In the genomic region with DNA sequence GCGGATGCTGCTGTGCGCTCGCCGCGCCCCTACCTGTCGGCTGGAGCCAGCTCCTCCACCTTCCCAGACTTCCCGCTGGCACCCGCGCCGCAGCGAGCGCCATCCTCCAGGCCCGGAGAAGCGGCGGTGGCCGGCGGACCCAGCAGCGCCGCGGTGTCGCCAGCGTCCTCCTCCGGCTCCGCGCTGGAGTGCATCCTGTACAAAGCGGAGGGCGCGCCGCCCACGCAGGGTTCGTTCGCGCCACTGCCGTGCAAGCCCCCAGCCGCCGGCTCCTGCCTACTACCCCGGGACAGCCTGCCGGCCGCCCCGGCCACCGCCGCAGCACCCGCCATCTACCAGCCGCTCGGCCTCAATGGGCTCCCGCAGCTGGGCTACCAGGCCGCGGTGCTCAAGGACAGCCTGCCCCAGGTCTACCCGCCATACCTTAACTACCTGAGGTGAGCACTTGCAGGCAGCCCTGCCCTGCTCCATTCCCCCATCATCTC, we compare ENCODE assay signal across 8 mouse cellular contexts. TPM values are rescaled to one million over a fixed set of nuclear protein-coding genes. Genes with fewer than 3 reads are reported as not detected.
DNase-seq lines count a peak whose midpoint lies in the region; ATAC-seq and TF ChIP-seq lines count a peak whose summit lies in the region.

No protein-coding gene starts in this region.

- under 1% methylated on average over 47 of the region's 49 CpGs for WGBS in hindbrain, embryonic 14.5 days

- peak; percentile 88 for ATAC-seq in hindbrain, embryonic 14.5 days (ENCODE audit: low FRiP score)
- ATAC-seq in erythroid progenitor cell, adult 5-6 weeks (replicated peaks; ENCODE audit: low FRiP score, poor library complexity, severe bottlenecking): no peak

- H3K9me3 ChIP-seq in hindbrain, embryonic 14.5 days (ENCODE audit: control insufficient read depth, low read length): no peaks in the 10 kb centered on the region

- TF ChIP-seq CTCF in embryonic fibroblast, embryonic 13.5 days (IDR thresholded peaks at IDR 0.05; ENCODE audit: borderline replicate concordance, insufficient read depth, low read length): no peak

- peaks cover 32% of the 10 kb centered on the region for H3K27me3 ChIP-seq in hindbrain, embryonic 14.5 days (ENCODE audit: control insufficient read depth, insufficient read depth, low read length)

- no peak overlapping the region for H3K27ac ChIP-seq in embryonic fibroblast, embryonic 13.5 days (ENCODE audit: insufficient read depth, low read length)
- peak overlapping the region; percentile 52 for H3K27ac ChIP-seq in hindbrain, embryonic 14.5 days

- no peak for TF ChIP-seq POLR2A in embryonic fibroblast, embryonic 13.5 days (IDR thresholded peaks at IDR 0.05; ENCODE audit: low read depth, low read length)

- no peaks in the 10 kb centered on the region for H3K36me3 ChIP-seq in hindbrain, embryonic 14.5 days (replicated peaks; ENCODE audit: control insufficient read depth, insufficient read depth)

- peak overlapping the region; percentile 82 for H3K4me2 ChIP-seq in hindbrain, embryonic 14.5 days (replicated peaks)

- H3K4me1 ChIP-seq in embryonic fibroblast, embryonic 13.5 days (ENCODE audit: control insufficient read depth, insufficient read depth, low read length): no peaks in the 10 kb centered on the region
- H3K4me1 ChIP-seq in hindbrain, embryonic 14.5 days (replicated peaks; ENCODE audit: control insufficient read depth, insufficient read depth, low read length): peaks cover 25% of the 10 kb centered on the region; the same call in 1 of the 2 replicates

- peak; percentile 44 for DNase-seq in ES-CJ7 (ENCODE audit: low read depth, low spot score)
- DNase-seq in adrenal gland, postnatal 36 days: peak; percentile 22 to 25
- peak; percentile 65 for DNase-seq in hindbrain, embryonic 14.5 days (ENCODE audit: low spot score)
- peak; percentile 57 for DNase-seq in left cerebral cortex, adult 8-10 months (ENCODE audit: low spot score in 2 of 2)
- DNase-seq in lung, postnatal 36 days: peak; percentile 5
- peak; percentile 73 for DNase-seq in right cerebral cortex, postnatal 14 days

- H3K9ac ChIP-seq in hindbrain, embryonic 14.5 days: peak overlapping the region; percentile 82

- H3K4me3 ChIP-seq in embryonic fibroblast, embryonic 13.5 days (ENCODE audit: insufficient read depth, low read length): peak overlapping the region; percentile 29
- H3K4me3 ChIP-seq in hindbrain, embryonic 14.5 days (replicated peaks; ENCODE audit: low read length): peak overlapping the region; percentile 57

RNA-seq across cellular contexts. Expression of gene Pgr, which starts 2.1 kb away (rescaled TPM):
- under 1 TPM; 0.07 to 0.13 TPM for total RNA-seq in adrenal gland, postnatal 36 days (2021)
- polyA plus RNA-seq in embryonic fibroblast, embryonic 13.5 days (2011; ENCODE audit: insufficient read length, low read depth, missing spikeins): 0.28 and 0.46 TPM in 2 replicates
- polyA plus RNA-seq in hindbrain, embryonic 14.5 days (2014; fragmentation: Nextera tagmentation; extraction: Ambion mirVana): 2.6 and 3.0 TPM in 2 replicates
- total RNA-seq in left cerebral cortex, adult 8-10 months (2022): 10 to 100 TPM; 17.4 to 21.8 (median 19.6) TPM
- not detected in 2 replicates for total RNA-seq in erythroid progenitor cell, adult 5-6 weeks (2015; ENCODE audit: low replicate concordance)
- not detected in 2 replicates for total RNA-seq in erythroid progenitor cell, adult 5-6 weeks (2017; ENCODE audit: low replicate concordance)

Comparison
In these comparisons a context has a peak if more than half of its experiments do, and no peak if none do; other contexts are left out.
1. DNase-seq: peak in every context shown above with its lines; median percentile 73 in right cerebral cortex, postnatal 14 days; 65 in hindbrain, embryonic 14.5 days; 57 in left cerebral cortex, adult 8-10 months; 44 in ES-CJ7; 24 in adrenal gland, postnatal 36 days; 5 in lung, postnatal 36 days.
2. RNA of gene Pgr, which starts 2.1 kb away (total RNA-seq): 17.4 to 21.8 TPM in left cerebral cortex, adult 8-10 months; 0.07 to 0.13 TPM in adrenal gland, postnatal 36 days and not detected in erythroid progenitor cell, adult 5-6 weeks; every median in the first group is over 10 times any median in the second.